Mouse (Mus musculus): ENCODE measurements around the gene Hist2h2aa1.

Gene Hist2h2aa1

DNA sequence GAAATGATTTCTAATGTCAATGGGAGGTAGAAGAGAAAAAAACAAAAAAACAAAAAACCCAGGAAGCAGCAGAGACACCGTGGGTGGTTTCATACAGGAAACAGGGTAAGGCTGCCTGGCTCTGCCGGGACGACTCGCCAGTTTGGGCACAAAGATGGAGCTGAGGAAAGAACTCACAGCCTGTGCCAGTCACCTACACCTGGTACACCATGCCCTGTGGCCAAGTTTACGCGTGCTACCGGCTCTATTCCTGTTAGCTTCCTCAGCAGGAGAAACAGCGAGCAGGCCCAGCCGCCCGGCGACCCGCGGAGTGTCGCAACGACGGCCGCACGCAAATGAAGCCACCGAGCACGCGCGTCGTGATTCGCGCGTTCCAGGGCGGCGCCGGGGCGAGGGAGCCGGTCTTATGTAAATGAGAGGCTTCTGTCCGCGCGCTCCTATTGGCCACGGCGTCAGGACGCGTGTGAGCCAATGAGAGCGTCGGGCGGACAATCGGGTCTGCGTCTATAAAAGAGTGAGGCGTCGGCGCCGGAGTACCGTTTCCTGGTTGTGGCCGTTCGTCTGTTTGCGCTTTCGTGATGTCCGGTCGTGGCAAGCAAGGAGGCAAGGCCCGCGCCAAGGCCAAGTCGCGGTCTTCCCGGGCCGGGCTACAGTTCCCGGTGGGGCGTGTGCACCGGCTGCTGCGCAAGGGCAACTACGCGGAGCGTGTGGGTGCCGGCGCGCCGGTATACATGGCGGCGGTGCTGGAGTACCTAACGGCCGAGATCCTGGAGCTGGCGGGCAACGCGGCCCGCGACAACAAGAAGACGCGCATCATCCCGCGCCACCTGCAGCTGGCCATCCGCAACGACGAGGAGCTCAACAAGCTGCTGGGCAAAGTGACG lies at the start of gene Hist2h2aa1:
TSS of gene Hist2h2aa1 (plus strand) at position 495 of the 884 bp plus-strand sequence.
- under 1% methylated on average over 31 of the region's 88 CpGs for WGBS

DNA sequence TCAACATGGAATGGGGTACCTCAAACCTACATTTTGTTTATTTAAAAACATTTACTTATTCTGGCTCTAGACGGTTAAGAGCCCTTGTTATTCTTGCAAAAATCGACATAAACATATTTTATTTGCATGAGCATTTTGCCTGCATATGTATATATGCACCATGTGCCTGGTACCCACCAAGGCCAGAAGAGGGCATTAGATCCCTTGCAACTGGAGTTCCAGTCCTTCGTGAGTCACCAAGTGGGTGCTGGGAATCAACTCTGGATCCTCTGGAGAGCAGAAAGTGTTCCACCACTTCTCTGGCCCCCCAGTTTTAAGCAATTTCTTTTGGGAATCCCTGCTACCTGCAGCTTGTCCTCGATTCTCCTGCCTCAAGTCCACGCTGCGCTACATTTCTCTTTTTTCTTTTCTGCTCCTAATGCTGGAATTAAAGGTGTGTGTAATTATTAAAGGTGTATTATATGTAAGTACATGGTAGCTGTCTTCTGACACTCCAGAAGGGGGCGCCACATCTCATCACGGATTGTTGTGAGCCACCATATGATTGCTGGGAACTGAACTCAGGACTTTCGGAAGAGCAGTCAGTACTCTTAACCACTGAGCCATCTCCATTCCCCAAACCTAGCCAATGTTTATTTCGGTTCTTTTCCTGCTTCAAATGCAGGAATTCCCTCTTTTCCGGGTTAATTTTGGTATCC lies 49.5 kb upstream of the Hist2h2aa1 start:
- 79% methylated on average over 11 of the region's 11 CpGs for WGBS

DNA sequence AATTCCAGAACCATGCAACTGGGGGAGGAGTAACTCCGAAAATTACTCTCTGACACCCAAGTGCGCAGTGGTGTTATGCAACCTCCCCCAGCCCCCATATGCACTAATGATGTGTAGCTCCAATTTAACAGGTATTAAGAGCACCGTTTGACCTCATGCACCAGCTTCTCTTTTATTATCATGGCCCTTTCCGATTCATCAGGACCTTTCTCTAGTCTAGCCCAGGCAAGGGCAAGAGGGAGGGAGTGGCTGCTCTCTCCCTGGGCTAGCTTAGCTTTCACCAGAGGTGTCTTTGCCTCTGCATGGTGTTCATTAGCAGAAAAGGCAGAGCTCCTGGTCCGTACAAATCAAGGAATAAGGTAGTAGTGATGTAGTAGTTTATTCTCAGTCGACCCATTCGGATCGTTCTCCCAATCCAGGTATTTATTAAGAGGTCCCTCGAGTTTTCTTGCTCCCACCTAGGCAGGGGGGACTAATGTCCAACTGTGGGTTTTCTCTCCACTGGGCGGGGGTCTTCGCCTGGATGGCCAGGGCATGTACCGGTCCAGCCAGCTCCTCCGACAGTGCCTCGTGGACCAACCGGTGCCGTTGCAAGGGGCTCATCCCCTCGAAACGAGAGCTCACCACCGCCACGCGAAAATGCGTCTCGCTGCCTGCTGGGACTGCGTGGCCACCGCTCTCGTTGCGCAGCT lies 48.7 kb upstream of the Hist2h2aa1 start:
- WGBS = 12% methylated on average over 27 of the region's 27 CpGs

DNA sequence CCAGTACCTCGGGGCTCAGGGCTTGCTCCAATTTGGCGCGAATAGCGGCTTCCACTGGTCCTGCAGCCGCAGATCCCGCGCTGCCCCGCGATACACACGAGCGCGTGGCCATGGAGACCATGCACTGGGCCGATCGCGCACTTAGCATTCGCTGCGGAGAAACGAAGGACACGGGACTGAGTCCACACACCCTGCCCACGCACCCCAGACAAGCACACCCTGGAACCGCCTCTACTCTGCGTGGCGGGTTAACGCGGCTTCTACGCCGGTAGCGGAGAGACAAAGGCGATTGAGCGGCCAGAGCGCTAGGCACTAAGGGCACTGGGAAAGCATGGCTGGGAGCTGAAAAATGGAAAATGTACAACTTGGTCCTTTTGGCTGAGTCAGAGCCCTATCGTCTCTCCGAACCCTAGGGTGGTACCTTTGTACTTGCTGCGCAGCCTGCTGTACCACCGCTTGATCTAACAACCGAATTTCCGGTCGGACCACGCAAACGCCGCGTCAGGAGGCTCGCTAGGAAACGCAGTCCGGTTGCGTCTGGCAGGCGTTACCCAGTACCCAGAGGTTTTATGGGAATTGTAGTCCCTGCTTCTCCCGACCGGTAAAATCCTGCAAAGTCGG lies 48.1 kb upstream of the Hist2h2aa1 start:
- under 1% methylated on average over 50 of the region's 50 CpGs for WGBS

DNA sequence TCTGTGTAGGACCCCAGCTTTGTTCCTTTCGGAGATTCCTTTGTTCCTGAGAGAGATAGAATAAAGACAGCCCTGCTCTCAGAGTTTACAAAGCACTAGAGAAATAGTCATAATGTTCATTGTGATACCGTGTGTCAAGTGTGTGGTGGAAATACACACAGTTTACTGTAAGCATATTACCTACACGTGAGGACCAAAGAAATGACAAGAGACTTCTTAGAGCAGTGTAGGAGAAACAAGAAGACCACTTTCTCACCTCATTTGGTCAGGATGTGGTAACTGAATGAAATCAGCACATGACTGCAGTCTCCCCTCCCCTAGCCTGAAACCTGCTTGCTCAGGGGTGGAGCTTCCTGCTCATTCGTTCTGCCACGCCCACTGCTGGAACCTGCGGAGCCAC lies 47.1 kb upstream of the Hist2h2aa1 start:
- WGBS = 4% methylated on average over 6 of the region's 6 CpGs

DNA sequence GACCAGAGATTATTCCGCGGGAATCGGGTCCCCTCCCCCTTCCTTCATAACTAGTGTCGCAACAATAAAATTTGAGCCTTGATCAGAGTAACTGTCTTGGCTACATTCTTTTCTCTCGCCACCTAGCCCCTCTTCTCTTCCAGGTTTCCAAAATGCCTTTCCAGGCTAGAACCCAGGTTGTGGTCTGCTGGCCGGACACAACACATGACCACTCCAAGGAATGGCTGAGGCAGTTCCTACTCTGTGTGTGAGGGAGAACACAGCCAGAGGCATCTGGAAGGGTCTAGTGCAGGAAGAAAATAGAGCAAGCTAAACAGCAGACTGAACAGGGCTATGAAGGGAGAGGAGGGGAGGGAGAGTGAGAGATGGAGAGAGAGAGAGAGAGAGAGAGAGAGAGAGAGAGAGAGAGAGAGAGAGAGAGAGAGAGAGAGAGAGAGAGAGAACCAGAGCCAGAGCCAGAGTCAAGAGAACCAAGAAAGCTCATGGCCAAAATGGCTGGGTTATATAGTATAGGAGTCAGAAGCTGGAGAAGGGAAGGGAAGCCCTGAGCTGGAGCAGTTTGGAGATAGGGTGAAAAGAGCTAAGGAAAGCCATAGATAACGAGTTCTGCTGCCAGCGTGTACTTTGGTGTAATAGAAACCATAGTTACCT lies 46.6 kb upstream of the Hist2h2aa1 start:
- WGBS = 26% methylated on average over 8 of the region's 8 CpGs

DNA sequence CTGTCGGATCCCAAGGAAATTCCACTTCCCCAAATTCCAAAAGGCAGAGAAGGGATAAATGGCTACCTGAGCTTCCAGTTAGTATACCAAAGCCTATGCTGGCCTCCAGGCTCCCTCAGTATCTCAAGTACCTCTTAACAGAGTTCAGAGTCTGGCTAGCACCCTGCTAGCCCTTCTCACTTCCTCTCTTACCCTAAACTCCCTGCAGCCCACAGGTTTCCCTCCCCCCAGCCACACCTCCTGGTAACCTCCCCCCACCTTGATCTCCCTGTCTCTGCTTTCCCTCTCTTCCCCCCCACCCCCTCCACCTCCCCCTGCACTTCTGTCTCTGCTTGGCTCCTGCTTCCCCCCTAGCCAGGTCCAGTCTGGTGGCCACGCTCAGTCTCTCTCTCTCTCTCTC lies 45.6 kb upstream of the Hist2h2aa1 start:
- 78% methylated on average over 2 of the region's 2 CpGs for WGBS

DNA sequence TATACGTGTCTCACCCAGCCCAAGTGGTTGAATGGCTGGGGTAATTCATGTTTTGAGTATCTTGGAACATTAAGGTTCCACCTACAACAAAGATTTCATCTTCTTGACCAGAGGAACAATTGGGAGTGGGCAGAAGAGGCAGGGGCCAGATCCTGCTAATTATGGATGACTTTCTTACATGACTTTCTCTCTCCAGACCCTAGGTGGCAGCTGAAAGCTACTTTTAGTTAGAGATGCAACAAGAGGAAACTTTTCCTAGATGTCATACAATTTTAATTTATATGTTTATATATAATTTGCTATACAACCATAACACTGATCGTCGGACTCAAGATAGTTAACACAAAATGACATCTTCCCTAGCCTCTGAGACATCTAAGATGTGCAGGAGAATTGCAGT lies 37.5 kb upstream of the Hist2h2aa1 start:
- WGBS = 76% methylated on average over 3 of the region's 3 CpGs

DNA sequence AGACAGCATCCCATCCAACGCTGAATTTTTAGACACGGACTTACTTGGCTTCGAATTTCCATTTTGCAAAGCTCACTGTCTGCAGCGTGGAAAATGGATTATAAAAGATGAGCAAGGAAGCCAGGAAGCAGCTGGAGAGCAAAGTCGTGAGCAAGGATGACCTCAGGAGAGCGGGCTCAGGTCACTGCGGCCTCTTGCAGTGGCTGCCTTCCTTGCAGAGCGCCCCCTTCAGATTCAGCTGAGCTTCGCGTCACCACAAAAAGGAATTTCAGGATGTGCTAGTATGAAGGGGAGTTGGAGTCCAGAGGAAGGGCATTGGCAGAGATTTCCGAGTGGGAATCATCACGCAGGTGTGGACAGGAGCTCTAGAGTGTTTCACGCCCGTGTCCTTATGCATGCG lies 36.1 kb upstream of the Hist2h2aa1 start:
- 25% methylated on average over 15 of the region's 15 CpGs for WGBS

DNA sequence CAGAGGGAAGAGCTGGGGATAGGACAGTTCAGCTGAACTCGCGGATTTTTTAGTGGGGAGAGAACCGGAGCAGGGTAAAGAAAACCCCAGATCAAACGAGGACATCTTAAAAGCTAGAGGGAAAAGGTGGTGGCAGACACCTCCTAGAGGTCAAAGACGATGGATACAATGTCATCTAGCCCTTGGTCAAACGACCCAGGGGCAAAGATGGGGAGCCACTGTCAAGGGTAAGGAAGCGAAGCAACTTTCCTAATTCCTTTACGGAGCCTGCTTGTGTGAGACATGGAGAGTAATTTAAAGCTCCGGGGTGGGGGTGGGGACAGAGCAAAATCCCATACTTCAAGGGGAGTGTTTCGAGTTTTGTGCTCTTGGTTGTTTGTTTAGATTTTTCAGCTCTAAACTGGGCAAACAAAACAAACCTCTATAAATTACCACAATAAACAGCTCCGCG lies 26.1 kb upstream of the Hist2h2aa1 start:
- under 1% methylated on average over 12 of the region's 12 CpGs for whole genome bisulfite sequencing

DNA sequence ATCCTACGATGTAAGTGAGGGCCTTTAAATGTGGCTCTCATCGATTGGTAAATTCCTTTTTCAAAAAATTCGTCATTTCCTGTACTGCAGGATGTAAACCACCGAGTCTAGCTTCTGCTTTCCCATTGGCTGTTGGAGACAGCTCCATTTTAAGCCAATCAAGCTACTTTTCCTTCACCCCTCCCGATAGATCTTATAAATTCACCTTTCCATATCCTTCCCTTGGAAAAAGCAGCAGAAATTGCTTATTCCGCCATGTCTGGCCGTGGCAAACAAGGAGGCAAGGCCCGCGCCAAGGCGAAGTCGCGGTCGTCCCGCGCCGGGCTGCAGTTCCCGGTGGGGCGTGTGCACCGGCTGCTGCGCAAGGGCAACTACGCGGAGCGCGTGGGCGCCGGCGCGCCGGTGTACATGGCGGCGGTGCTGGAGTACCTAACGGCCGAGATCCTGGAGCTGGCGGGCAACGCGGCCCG lies 25.6 kb upstream of the Hist2h2aa1 start, which contains the start of the genes Bola1 and Hist2h2ab:
TSS of gene Bola1 (minus strand) at position 49 of the 470 bp plus-strand sequence.
TSS of gene Hist2h2ab (plus strand) at position 205 of the 470 bp plus-strand sequence.
- WGBS = under 1% methylated on average over 36 of the region's 37 CpGs

DNA sequence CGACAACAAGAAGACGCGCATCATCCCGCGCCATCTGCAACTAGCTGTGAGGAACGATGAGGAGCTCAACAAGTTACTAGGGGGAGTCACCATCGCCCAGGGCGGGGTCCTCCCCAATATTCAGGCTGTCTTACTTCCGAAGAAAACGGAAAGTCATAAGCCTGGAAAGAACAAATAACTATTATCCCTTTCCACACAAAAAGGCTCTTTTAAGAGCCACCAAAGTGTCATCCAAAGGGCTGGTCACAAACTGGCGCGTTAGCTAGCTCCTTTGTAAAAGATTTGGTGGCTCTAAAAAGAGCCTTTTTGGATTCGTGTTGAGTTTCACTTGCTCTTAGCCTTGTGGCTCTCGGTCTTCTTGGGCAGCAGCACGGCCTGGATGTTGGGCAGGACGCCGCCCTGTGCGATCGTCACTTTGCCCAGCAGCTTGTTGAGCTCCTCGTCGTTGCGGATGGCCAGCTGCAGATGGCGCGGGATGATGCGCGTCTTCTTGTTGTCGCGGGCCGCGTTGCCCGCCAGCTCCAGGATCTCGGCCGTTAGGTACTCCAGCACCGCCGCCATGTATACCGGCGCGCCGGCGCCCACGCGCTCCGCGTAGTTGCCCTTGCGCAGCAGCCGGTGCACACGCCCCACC lies 25.0 kb upstream of the Hist2h2aa1 start:
- WGBS = under 1% methylated on average over 34 of the region's 47 CpGs

DNA sequence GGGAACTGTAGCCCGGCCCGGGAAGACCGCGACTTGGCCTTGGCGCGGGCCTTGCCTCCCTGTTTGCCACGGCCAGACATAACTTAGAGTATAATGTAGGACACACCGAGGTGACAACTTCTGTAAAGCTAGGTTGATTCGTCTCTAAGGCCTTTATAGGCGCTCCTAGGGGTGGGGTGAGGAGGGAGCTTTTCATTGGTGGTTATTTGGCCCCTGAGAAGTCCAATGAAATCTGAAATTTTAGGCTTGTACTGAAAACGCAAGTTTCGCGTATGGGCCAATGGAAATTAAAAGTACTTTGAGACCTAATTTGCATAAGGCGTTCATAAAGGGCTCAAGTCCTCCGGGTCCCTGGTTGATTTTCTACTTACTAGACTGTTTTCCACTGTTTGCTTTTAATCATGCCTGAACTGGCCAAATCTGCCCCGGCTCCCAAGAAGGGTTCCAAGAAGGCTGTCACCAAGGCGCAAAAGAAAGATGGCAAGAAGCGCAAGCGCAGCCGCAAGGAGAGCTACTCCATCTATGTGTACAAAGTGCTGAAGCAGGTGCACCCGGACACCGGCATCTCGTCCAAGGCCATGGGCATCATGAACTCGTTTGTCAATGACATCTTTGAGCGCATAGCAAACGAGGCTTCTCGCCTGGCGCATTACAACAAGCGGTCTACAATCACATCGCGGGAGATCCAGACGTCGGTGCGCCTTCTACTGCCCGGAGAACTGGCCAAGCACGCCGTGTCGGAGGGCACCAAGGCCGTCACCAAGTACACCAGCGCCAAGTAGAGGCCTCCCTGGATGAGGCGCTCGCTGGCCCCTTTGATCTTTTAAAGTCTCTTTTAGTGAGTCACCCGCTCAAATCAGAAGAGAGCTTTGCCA lies 24.3 kb upstream of the Hist2h2aa1 start, which contains the start of the genes Hist2h2ac and Hist2h2be:
TSS of gene Hist2h2ac (minus strand) at position 116 of the 875 bp plus-strand sequence.
TSS of gene Hist2h2be (plus strand) at position 355 of the 875 bp plus-strand sequence.
- under 1% methylated on average over 43 of the region's 43 CpGs for WGBS

DNA sequence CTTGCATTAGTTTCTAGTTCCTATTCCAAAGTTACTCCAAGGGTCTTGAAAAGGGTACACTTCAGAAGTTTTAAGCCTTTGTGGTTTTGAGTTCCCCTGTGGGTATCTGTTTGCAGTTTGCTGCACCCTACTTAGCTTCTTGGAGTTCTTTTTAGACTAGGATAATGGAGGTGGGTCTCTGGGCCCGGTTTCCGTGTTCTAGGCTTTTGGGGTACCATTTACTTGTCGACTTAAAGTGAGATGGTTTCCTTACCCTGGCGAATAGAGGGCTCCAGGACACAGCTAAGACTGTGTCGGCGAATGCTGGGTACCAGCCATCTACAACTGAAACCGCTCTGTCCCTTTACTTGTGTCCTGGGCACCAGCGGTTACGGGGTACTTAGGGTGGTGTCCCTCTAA lies 23.7 kb upstream of the Hist2h2aa1 start:
- WGBS = 16% methylated on average over 9 of the region's 9 CpGs

DNA sequence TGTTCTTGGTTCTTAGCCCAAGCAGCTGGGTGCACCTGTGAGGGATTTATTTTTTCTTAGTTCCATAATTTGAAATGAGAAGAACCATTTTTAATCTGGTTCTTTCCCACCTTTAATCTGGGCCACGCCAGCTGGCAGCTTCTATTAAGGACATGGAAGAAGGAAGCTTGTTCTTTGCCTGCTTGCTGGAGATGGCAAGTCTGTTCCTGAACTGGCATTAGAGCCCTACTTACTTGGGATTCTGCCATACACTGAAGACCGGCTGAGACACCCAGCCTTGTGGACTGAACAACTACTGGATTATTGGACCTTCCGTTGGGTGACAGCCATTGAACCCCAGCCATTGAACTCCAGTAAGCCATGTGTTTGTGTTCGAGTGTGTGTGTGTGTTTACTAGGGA lies 22.5 kb upstream of the Hist2h2aa1 start:
- WGBS = 64% methylated on average over 4 of the region's 4 CpGs

DNA sequence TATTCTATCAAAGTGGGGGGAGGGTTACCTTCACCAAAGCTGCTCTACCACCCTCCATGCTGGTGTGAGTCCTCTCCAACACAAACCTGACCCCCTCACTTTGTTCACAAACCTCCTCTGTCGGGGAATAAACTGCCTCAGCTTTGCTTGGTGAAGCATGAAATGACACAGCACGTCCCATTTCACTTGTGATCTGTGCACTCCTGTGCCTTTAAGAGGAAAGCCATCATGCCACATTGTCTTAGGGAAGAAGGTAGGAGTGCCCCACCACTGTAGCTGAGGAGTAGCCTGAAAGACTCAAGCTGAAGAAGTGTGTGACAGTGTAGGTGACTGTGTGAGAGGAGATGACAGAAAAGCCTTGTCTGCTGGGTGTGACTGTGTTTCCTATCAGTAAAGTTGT lies 19.9 kb upstream of the Hist2h2aa1 start:
- 65% methylated on average over 2 of the region's 2 CpGs for WGBS

DNA sequence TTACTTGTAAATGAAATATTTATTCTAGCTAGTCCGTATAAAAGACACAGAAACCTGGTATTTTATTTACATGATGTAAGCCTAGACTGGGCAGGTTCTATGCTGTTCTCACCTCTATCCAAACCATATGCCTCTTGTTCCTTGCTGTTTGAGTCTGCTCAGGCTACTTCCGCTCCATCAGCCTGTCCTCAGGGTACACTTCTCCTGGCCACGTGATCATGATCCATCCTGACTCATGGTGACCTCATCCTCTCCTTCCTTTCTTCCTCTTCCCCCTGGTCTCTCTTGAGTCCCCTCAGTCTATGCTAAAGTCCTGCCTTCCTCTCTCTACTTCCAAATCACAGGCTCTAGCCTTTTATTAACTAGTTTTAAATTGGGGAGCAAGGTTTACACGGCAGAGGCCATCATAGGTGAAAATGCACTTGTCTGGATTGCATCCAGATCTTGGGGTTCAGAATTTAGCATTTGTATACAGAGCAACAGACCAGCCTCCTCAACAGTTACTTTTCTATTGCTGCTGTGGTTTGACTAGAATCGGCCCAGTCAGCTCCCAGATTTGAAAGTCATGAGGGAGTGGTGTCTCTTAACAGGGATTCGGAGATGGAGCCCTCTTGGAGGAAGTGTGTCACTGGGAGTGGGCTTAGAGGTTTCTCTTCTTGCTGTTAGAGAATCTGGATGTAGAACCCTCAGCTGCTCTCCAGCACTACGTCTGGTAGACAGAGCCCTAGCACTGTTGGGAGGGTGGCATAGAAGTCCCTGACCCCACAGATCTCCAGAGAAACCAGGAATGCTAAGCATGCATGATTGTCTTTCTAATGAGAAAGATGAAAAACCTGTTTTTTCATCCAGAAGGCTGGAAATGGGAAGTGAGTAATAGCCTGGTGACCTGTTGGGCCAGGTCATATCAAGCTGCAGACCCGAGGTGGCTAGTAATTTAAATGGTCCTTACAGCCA lies 18.3 kb upstream of the Hist2h2aa1 start:
- WGBS = 72% methylated on average over 8 of the region's 8 CpGs

DNA sequence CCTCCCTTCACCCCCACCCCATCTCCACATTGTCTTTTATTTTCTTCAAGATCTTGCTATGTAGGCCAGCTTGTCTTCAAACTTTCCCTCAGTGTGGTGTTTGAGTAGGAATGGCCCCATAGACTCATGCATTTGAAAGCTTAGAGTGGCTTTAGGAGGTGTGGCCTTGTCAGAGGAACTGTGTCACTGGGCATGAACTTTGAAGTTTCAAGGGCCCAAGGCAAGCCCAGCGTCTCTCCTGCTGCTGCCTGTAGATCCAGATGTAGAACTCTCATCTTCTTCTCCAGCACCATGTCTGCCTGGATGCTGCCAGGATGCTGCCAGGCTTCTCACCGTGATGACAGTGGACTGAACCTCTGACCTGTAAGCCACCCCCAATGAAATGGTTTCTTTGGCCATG lies 16.5 kb upstream of the Hist2h2aa1 start:
- WGBS = 82% methylated on average over 2 of the region's 2 CpGs

All from cerebral cortex, adult 2 months (tissue).